Comparison of ENCODE assay signal across 8 mouse cellular contexts in the genomic region with DNA sequence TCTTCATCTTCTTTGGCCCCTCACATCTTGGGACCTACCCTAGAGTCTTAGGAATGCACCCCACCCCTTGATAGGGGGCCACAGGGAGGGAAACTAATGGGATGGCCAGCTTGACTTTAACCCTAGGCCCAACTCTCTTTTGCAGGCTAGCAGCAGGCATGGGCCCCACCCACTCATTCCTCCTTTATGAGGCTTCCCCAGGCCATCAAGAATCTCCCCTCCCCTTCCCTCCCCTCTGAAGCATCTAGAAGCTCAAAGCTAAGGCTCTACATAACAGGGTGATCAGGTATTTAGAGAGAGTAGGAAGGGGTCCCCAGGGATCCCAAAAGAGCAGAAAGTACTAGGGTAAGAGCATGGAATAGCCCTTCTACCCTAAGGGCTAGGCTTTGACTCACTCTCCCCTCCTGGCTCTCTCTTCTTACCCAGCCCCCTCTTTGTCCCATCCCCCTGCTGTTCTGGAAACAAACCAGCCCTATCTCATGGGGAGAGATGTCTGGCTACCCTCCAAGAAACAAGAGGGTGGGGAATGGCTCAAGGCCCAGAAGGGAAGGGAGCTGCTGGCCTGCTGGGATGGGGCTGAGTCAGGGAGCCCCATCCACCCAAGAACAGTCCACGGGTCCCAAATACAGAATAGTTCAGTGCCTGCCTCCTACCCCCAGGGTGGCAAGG. TPM values are rescaled to one million over a fixed set of nuclear protein-coding genes. Genes with fewer than 3 reads are reported as not detected.
DNase-seq lines count a peak whose midpoint lies in the region; ATAC-seq and TF ChIP-seq lines count a peak whose summit lies in the region.

No protein-coding gene starts in this region.

- 16% methylated on average over 1 of the region's 1 CpGs for WGBS in intestine, embryonic 14.5 days

- no peak overlapping the region for H3K9ac ChIP-seq in ES-Bruce4 (ENCODE audit: low read depth, poor library complexity, severe bottlenecking)
- no peak overlapping the region for H3K9ac ChIP-seq in intestine, embryonic 14.5 days (ENCODE audit: low read length)

- no peak for TF ChIP-seq POLR2A in ES-Bruce4 (IDR thresholded peaks at IDR 0.05; ENCODE audit: insufficient read depth, low read length)

- intact Hi-C loops in gastrocnemius, postnatal 14 days (cut with DNase I; ENCODE audit: low total_unique reads) = loop anchor here (5.0 kb wide), 1 partner anchor 36 kb away; a partner anchor contains a TSS

- no peak for TF ChIP-seq CTCF in ES-Bruce4 (IDR thresholded peaks at IDR 0.05; ENCODE audit: low read depth, low read length)

- no peak overlapping the region for H3K4me3 ChIP-seq in ES-Bruce4 (ENCODE audit: low read depth, low read length)
- no peak overlapping the region for H3K4me3 ChIP-seq in intestine, embryonic 14.5 days (ENCODE audit: low read depth, low read length)

- peak; percentile 72 for TF ChIP-seq EP300 in ES-Bruce4 (IDR thresholded peaks at IDR 0.05; ENCODE audit: insufficient read depth, low read depth, low read length)

- no peaks in the 10 kb centered on the region for H3K27me3 ChIP-seq in ES-Bruce4 (ENCODE audit: control insufficient read depth, insufficient read depth, low read length, poor library complexity, severe bottlenecking)
- no peaks in the 10 kb centered on the region for H3K27me3 ChIP-seq in intestine, embryonic 14.5 days (replicated peaks; ENCODE audit: control insufficient read depth, insufficient read depth, low read length)

- peaks cover 31% of the 10 kb centered on the region for H3K4me1 ChIP-seq in ES-Bruce4 (ENCODE audit: control insufficient read depth, insufficient read depth, low read length)
- H3K4me1 ChIP-seq in intestine, embryonic 14.5 days (replicated peaks; ENCODE audit: control insufficient read depth, insufficient read depth, low read length) = peaks cover 44% of the 10 kb centered on the region

- peak; percentile 83 for ATAC-seq in intestine, embryonic 14.5 days (replicated peaks; ENCODE audit: low FRiP score, low TSS enrichment, low read depth)
- 0 out of 2 replicates have a peak, but pooled peaks have one; percentile 4 for ATAC-seq in megakaryocyte, adult 5-6 weeks (ENCODE audit: poor library complexity, severe bottlenecking)

- peak; percentile 85 for DNase-seq in adrenal gland, adult 2 months
- peak; percentile 57 for DNase-seq in gastrocnemius, postnatal 14 days
- peak; percentile 75 for DNase-seq in intestine, embryonic 14.5 days (ENCODE audit: low spot score)
- peak; percentile 71 for DNase-seq in left cerebral cortex, adult 11 months (ENCODE audit: low spot score)
- peak; percentile 70 for DNase-seq in testis, postnatal 10 days (ENCODE audit: low spot score)
- DNase-seq in T-cell, adult 2 months (ENCODE audit: low spot score) = no peak

- no peak overlapping the region for H3K4me2 ChIP-seq in intestine, embryonic 14.5 days (ENCODE audit: low read length)

- no peaks in the 10 kb centered on the region for H3K9me3 ChIP-seq in ES-Bruce4 (replicated peaks; ENCODE audit: control insufficient read depth, insufficient read depth, low read length, poor library complexity, severe bottlenecking)
- no peaks in the 10 kb centered on the region for H3K9me3 ChIP-seq in intestine, embryonic 14.5 days (ENCODE audit: control insufficient read depth, low read length)

- H3K27ac ChIP-seq in ES-Bruce4 (ENCODE audit: insufficient read depth, low read length) = peak overlapping the region; percentile 82
- H3K27ac ChIP-seq in intestine, embryonic 14.5 days (ENCODE audit: low read depth) = peak overlapping the region; percentile 34; the same call in 1 of the 2 replicates

- H3K36me3 ChIP-seq in ES-Bruce4 (ENCODE audit: control insufficient read depth, insufficient read depth, low read length, poor library complexity, severe bottlenecking) = no peaks in the 10 kb centered on the region
- H3K36me3 ChIP-seq in intestine, embryonic 14.5 days (ENCODE audit: control insufficient read depth, insufficient read depth, low read length) = no peaks in the 10 kb centered on the region

RNA-seq across cellular contexts. Expression of a gene that starts 11.0 kb away (rescaled TPM):
- polyA plus RNA-seq in ES-Bruce4 (2011; ENCODE audit: insufficient read depth, insufficient read length, low read depth, missing spikeins) = not detected in 2 replicates
- total RNA-seq in adrenal gland, adult 2 months (2021) = under 1 TPM; 0.49 to 0.62 TPM
- 0.83 and 1.4 TPM in 2 replicates for polyA plus RNA-seq in adrenal gland, adult 2 months (2012; rRNA removed)
- total RNA-seq in gastrocnemius, postnatal 14 days (2021) = under 1 TPM; 0.22 to 0.47 TPM
- 1.5 and 1.6 TPM in 2 replicates for polyA plus RNA-seq in intestine, embryonic 14.5 days (2014; fragmentation: Nextera tagmentation; extraction: Ambion mirVana)
- total RNA-seq in megakaryocyte, adult 5-6 weeks (2015) = 60.9 and 70.4 TPM in 2 replicates
- total RNA-seq in megakaryocyte, adult 5-6 weeks (2017) = 45.6 and 47.0 TPM in 2 replicates

RNA-seq across cellular contexts. Expression of a gene that starts 36.6 kb away (rescaled TPM):
- polyA plus RNA-seq in ES-Bruce4 (2011; ENCODE audit: insufficient read depth, insufficient read length, low read depth, missing spikeins) = 392 and 406 TPM in 2 replicates
- total RNA-seq in adrenal gland, adult 2 months (2021) = 100 to 1,000 TPM; 693 to 716 TPM
- polyA plus RNA-seq in adrenal gland, adult 2 months (2012; rRNA removed) = 3,024 and 3,201 TPM in 2 replicates
- total RNA-seq in gastrocnemius, postnatal 14 days (2021) = 100 to 1,000 TPM; 176 to 209 TPM
- polyA plus RNA-seq in intestine, embryonic 14.5 days (2014; fragmentation: Nextera tagmentation; extraction: Ambion mirVana) = 457 and 534 TPM in 2 replicates
- total RNA-seq in megakaryocyte, adult 5-6 weeks (2015) = 17.2 and 20.3 TPM in 2 replicates
- 22.5 and 25.3 TPM in 2 replicates for total RNA-seq in megakaryocyte, adult 5-6 weeks (2017)

RNA-seq across cellular contexts. Expression of a gene that starts 46.8 kb away (rescaled TPM):
- 1.9 and 2.2 TPM in 2 replicates for polyA plus RNA-seq in ES-Bruce4 (2011; ENCODE audit: insufficient read depth, insufficient read length, low read depth, missing spikeins)
- total RNA-seq in adrenal gland, adult 2 months (2021) = under 1 TPM; 0.17 to 0.35 TPM
- 1.9 and 3.8 TPM in 2 replicates for polyA plus RNA-seq in adrenal gland, adult 2 months (2012; rRNA removed)
- total RNA-seq in gastrocnemius, postnatal 14 days (2021) = not detected
- 11.3 and 13.9 TPM in 2 replicates for polyA plus RNA-seq in intestine, embryonic 14.5 days (2014; fragmentation: Nextera tagmentation; extraction: Ambion mirVana)
- 0.96 and 1.1 TPM in 2 replicates for total RNA-seq in megakaryocyte, adult 5-6 weeks (2015)
- 0.40 and 2.9 TPM in 2 replicates for total RNA-seq in megakaryocyte, adult 5-6 weeks (2017)

RNA-seq across cellular contexts. Expression of a gene that starts 53.2 kb away (rescaled TPM):
- polyA plus RNA-seq in ES-Bruce4 (2011; ENCODE audit: insufficient read depth, insufficient read length, low read depth, missing spikeins) = 18.2 and 21.0 TPM in 2 replicates
- 10 to 100 TPM; 23.3 to 30.9 TPM for total RNA-seq in adrenal gland, adult 2 months (2021)
- polyA plus RNA-seq in adrenal gland, adult 2 months (2012; rRNA removed) = 120 and 142 TPM in 2 replicates
- 10 to 100 TPM in 1 of 2 experiments, 1 to 10 TPM in 1; 9.8 to 12.2 TPM for total RNA-seq in gastrocnemius, postnatal 14 days (2021)
- polyA plus RNA-seq in intestine, embryonic 14.5 days (2014; fragmentation: Nextera tagmentation; extraction: Ambion mirVana) = 59.1 and 60.3 TPM in 2 replicates
- 14.0 and 19.2 TPM in 2 replicates for total RNA-seq in megakaryocyte, adult 5-6 weeks (2015)
- 17.7 and 20.5 TPM in 2 replicates for total RNA-seq in megakaryocyte, adult 5-6 weeks (2017)

Comparison
In these comparisons a context has a peak if more than half of its experiments do, and no peak if none do; other contexts are left out.
1. RNA of a gene that starts 11.0 kb away (total RNA-seq): 45.6 to 70.4 TPM in megakaryocyte, adult 5-6 weeks; 0.49 to 0.62 TPM in adrenal gland, adult 2 months and 0.22 to 0.47 TPM in gastrocnemius, postnatal 14 days; every median in the first group is over 10 times any median in the second.
2. RNA of a gene that starts 36.6 kb away (total RNA-seq): 693 to 716 TPM in adrenal gland, adult 2 months and 176 to 209 TPM in gastrocnemius, postnatal 14 days; 17.2 to 25.3 TPM in megakaryocyte, adult 5-6 weeks; every median in the first group is over 4 times any median in the second.